Mouse (Mus musculus) intestine, embryonic 14.5 days (tissue): Measurements from ENCODE around the gene Prrt1. TPM values are rescaled to one million over a fixed set of nuclear protein-coding genes. Genes with fewer than 3 reads are reported as not detected.
A peak's percentile ranks its signal among the peaks of the same experiment; 100 is the strongest.

Experiments
- ATAC-seq: fragments of 200-750 bp; cut with Nextera tagmentation; replicated peaks from 2 replicates; pipeline ENCODE4 v1.8.0; 2017; ENCODE audit warnings: low read depth, moderate number of reproducible peaks, moderate TSS enrichment, moderate library complexity; ENCODE audit not compliant: low FRiP score, low TSS enrichment
- DNase-seq: peaks from one replicate; pipeline ENCODE4 v3.0.0-alpha.2; 2018; ENCODE audit warnings: low spot score
- H3K27ac ChIP-seq: fragments of 300-500 bp; sonication (generic); 2 replicates; pipeline ENCODE4 v1.5.1; 2014; ENCODE audit warnings: low read depth, mild to moderate bottlenecking, control low read depth
- H3K27me3 ChIP-seq: fragments of 300-500 bp; sonication (generic); replicated peaks from 2 replicates; pipeline ENCODE4 v1.6.1; 2014; ENCODE audit warnings: low read length, control low read depth; ENCODE audit not compliant: control insufficient read depth, insufficient read depth
- H3K36me3 ChIP-seq: fragments of 300-500 bp; sonication (generic); 2 replicates; pipeline ENCODE4 v1.6.1; 2014; ENCODE audit warnings: low read length, control low read depth; ENCODE audit not compliant: control insufficient read depth, insufficient read depth
- H3K4me1 ChIP-seq: fragments of 300-500 bp; sonication (generic); replicated peaks from 2 replicates; pipeline ENCODE4 v1.6.1; 2014; ENCODE audit warnings: low read length, control low read depth, mixed read lengths; ENCODE audit not compliant: control insufficient read depth, insufficient read depth
- H3K4me2 ChIP-seq: fragments of 300-500 bp; sonication (generic); 2 replicates; pipeline ENCODE4 v1.6.1; 2014; ENCODE audit warnings: low read length
- H3K4me3 ChIP-seq: fragments of 300-500 bp; sonication (generic); 2 replicates; pipeline ENCODE4 v1.5.1; 2014; ENCODE audit warnings: low read depth, low read length, control low read depth, mixed read lengths
- H3K9ac ChIP-seq: fragments of 300-500 bp; sonication (generic); 2 replicates; pipeline ENCODE4 v1.6.1; 2014; ENCODE audit warnings: mild to moderate bottlenecking, low read length
- H3K9me3 ChIP-seq: fragments of 300-500 bp; sonication (generic); 2 replicates; pipeline ENCODE4 v1.6.1; 2016; ENCODE audit warnings: low read length, control low read depth; ENCODE audit not compliant: control insufficient read depth
- WGBS: fragments of 180-500 bp; shearing (Covaris S2); extraction: QIAGEN DNeasy Blood & Tissue Kit; methylation state at CpG from one replicate; pipeline ENCODE4 v1.1.7; 2014; 5-methylcytosine and 5-hydroxymethylcytosine counted together
- polyA plus RNA-seq: library from polyadenylated mRNA; unstranded; fragments of >200 nt; fragmentation: Nextera tagmentation; extraction: Ambion mirVana; gene quantifications from 2 replicates; pipeline ENCODE4 v1.2.1, GENCODE M21; 2014

Prrt1 gene
- polyA plus RNA-seq, 1 experiment from 2014 or later: 0.53 TPM

- Histone ChIP-seq H3K4me3 (peak overlapping the region; percentile 71), H3K27me3 (peaks cover 36% of the 10 kb centered on the region), H3K9ac (peak overlapping the region; percentile 70), H3K27ac (peak overlapping the region; percentile 95), H3K4me2 (peak overlapping the region; percentile 76), H3K36me3 (peaks cover 8% of the 10 kb centered on the region; the same call in 1 of the 2 replicates), H3K4me1 (peaks cover 45% of the 10 kb centered on the region), H3K9me3 (no peaks in the 10 kb centered on the region)
- no peak for DNase-seq
- WGBS: 26% methylated on average over 5 of the region's 5 CpGs
- no peak for ATAC-seq
These were observed 727 bp upstream of the Prrt1 start for GRCm38 (mm10) chr17:34628644-34628967.

GRCm38 (mm10) chr17:34629796-34630603 lies 667 bp downstream of the Prrt1 start:
- DNase-seq: no peak
- H3K27ac ChIP-seq: no peak overlapping the region
- WGBS: 24% methylated on average over 12 of the region's 12 CpGs
- H3K9me3 ChIP-seq: no peaks in the 10 kb centered on the region
- peak overlapping the region; percentile 71 for H3K4me3 ChIP-seq
- peaks cover 36% of the 10 kb centered on the region for H3K27me3 ChIP-seq
- H3K36me3 ChIP-seq: 0 out of 2 replicates have a peak, but pooled peaks cover 6% of the 10 kb centered on the region
- H3K9ac ChIP-seq: no peak overlapping the region
- peak overlapping the region; percentile 76 for H3K4me2 ChIP-seq
- no peak for ATAC-seq
- peaks cover 45% of the 10 kb centered on the region for H3K4me1 ChIP-seq

- DNase-seq (no peak), ATAC-seq (no peak)
- Histone ChIP-seq H3K4me3 (peak overlapping the region; percentile 25), H3K27ac (no peak overlapping the region), H3K4me2 (peak overlapping the region; percentile 41), H3K9ac (no peak overlapping the region), H3K4me1 (peaks cover 45% of the 10 kb centered on the region), H3K9me3 (no peaks in the 10 kb centered on the region), H3K27me3 (peaks cover 36% of the 10 kb centered on the region), H3K36me3 (no peaks in the 10 kb centered on the region)
- WGBS: 2% methylated on average over 43 of the region's 48 CpGs
These were observed 1.5 kb downstream of the Prrt1 start for GRCm38 (mm10) chr17:34630761-34631301.

- H3K9me3 ChIP-seq: no peaks in the 10 kb centered on the region
- 0 out of 2 replicates have a peak overlapping the region, but pooled peaks have one; percentile 13 for H3K9ac ChIP-seq
- DNase-seq (no peak), ATAC-seq (no peak)
- H3K27ac ChIP-seq: no peak overlapping the region
- H3K36me3 ChIP-seq: no peaks in the 10 kb centered on the region
- 13% methylated on average over 12 of the region's 12 CpGs for WGBS
- H3K4me1 ChIP-seq: peaks cover 39% of the 10 kb centered on the region
- H3K4me2 ChIP-seq: peak overlapping the region; percentile 74
- H3K4me3 ChIP-seq: peak overlapping the region; percentile 35
- H3K27me3 ChIP-seq: peaks cover 36% of the 10 kb centered on the region
These were observed 2.3 kb downstream of the Prrt1 start for GRCm38 (mm10) chr17:34631647-34632046.

- H3K27me3 ChIP-seq: peaks cover 36% of the 10 kb centered on the region
- H3K4me2 ChIP-seq: peak overlapping the region; percentile 74
- 0 out of 2 replicates have a peak overlapping the region, but pooled peaks have one; percentile 13 for H3K9ac ChIP-seq
- DNase-seq (peak; percentile 84), ATAC-seq (0 out of 2 replicates have a peak, but pooled peaks have one; percentile 24)
- WGBS: 1% methylated on average over 26 of the region's 26 CpGs
- H3K4me1 ChIP-seq: peaks cover 39% of the 10 kb centered on the region
- H3K27ac ChIP-seq: no peak overlapping the region
- no peaks in the 10 kb centered on the region for H3K9me3 ChIP-seq
- H3K36me3 ChIP-seq: no peaks in the 10 kb centered on the region
- peak overlapping the region; percentile 35 for H3K4me3 ChIP-seq
These were observed 2.9 kb downstream of the Prrt1 start for GRCm38 (mm10) chr17:34632261-34632691.

- H3K27ac ChIP-seq: no peak overlapping the region
- DNase-seq (no peak), ATAC-seq (no peak)
- H3K9ac ChIP-seq: no peak overlapping the region
- 69% methylated on average over 2 of the region's 2 CpGs for WGBS
- H3K4me3 ChIP-seq: no peak overlapping the region
- H3K4me2 ChIP-seq: no peak overlapping the region
- H3K4me1 ChIP-seq: peaks cover 17% of the 10 kb centered on the region
- H3K9me3 ChIP-seq: no peaks in the 10 kb centered on the region
- H3K27me3 ChIP-seq: peaks cover 21% of the 10 kb centered on the region
- no peaks in the 10 kb centered on the region for H3K36me3 ChIP-seq
These were observed 6.3 kb downstream of the Prrt1 start for GRCm38 (mm10) chr17:34635671-34636070.

- peaks cover 4% of the 10 kb centered on the region; the same call in 1 of the 2 replicates for H3K27me3 ChIP-seq
These were observed 8.1 kb downstream of the Prrt1 start for GRCm38 (mm10) chr17:34637459-34637858.

GRCm38 (mm10) chr17:34639461-34640255 lies 10.3 kb downstream of the Prrt1 start:
- Histone ChIP-seq H3K4me2 (no peak overlapping the region), H3K27ac (no peak overlapping the region), H3K36me3 (no peaks in the 10 kb centered on the region), H3K4me3 (no peak overlapping the region), H3K9ac (no peak overlapping the region), H3K4me1 (no peaks in the 10 kb centered on the region), H3K27me3 (no peaks in the 10 kb centered on the region), H3K9me3 (no peaks in the 10 kb centered on the region)
- 80% methylated on average over 7 of the region's 7 CpGs for WGBS
- DNase-seq (no peak), ATAC-seq (no peak)

More at GRCm38 (mm10) chr17:34637459-34637858, 8.1 kb downstream of the Prrt1 start:
- Histone ChIP-seq H3K27ac (no peak overlapping the region), H3K4me2 (no peak overlapping the region), H3K4me1 (no peaks in the 10 kb centered on the region), H3K9ac (no peak overlapping the region), H3K4me3 (no peak overlapping the region), H3K9me3 (no peaks in the 10 kb centered on the region), H3K36me3 (no peaks in the 10 kb centered on the region)
- DNase-seq (no peak), ATAC-seq (no peak)
- 63% methylated on average over 3 of the region's 3 CpGs for WGBS
